Mouse (Mus musculus): Measurements from ENCODE around the gene Chchd1.

DNA sequence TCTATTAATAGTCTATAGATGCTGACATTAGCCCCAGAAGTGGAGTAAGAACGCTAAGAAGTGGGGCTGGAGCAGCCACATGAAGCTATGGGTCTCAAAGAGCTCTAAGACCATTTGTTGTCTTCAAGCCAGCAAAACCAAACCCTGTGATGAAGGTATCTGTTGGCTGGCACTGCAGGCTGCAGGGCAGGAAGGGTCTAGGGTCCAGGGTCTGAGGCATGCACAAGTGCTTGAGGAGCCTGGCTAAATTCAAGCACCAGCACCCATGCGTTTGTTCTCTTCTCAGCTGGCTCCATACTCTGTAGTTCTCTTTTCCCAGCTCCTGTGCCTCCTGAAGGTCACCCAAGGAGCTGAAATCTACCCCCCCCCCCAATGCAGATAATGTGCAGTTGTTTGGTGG, 32.2 kb downstream of the Chchd1 start:
- no peak for TF ChIP-seq CTCF (conservative IDR thresholded peaks at IDR 0.05; ENCODE audit: insufficient read depth, insufficient read length, low read depth, low read length)
- TF ChIP-seq POLR2A (IDR thresholded peaks at IDR 0.05; ENCODE audit: low read depth, low read length): no peak
